Mouse (Mus musculus): ENCODE measurements around the gene March4.

Gene March4

GRCm38 (mm10) chr1:72380544-72380943 is 156.2 kb downstream of the March4 start:
- no peak for DNase-seq

GRCm38 (mm10) chr1:72379752-72380353 is 156.9 kb downstream of the March4 start:
- DNase-seq = no peak

GRCm38 (mm10) chr1:72378151-72378550 is 158.6 kb downstream of the March4 start:
- DNase-seq = no peak
